In the genomic region with DNA sequence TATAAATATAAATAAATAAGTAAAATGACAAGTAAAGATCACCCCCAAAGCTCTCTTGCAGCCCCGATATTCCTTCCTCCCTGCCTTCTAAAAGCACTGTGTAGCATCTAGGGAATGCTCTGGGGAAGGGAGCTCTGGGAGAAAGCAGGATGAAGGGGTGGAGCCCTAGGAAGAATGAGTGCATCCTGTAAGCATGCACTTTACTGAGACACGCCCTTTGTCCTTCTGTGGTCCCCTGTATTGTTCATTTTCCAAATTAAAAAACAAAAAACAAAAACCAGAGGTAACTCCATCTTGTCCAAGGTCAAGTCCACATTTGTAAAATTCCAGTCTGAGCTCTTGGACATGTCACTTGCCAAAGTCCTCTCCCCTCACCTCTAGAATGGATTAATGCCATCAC, we compare ENCODE assay signal across 8 mouse cellular contexts. TPM values are rescaled to one million over a fixed set of nuclear protein-coding genes. Genes with fewer than 3 reads are reported as not detected.
A peak's percentile ranks its signal among the peaks of the same experiment; 100 is the strongest.
DNase-seq lines count a peak whose midpoint lies in the region; ATAC-seq and TF ChIP-seq lines count a peak whose summit lies in the region.
"Had no signal": no experiment of that assay in that cellular context is flagged by ENCODE, and none has a peak within 500 bp of the region (broad histone marks: within the 10 kb centered on the region; RNA-seq: fewer than 3 reads in every experiment).

No protein-coding gene starts in this region.

- H3K4me2 ChIP-seq in forebrain, embryonic 11.5 days (ENCODE audit: low read depth, low read length, severe bottlenecking): peak overlapping the region; percentile 76
- H3K4me2 ChIP-seq in limb, embryonic 15.5 days: peak overlapping the region; percentile 48
- H3K4me2 ChIP-seq in stomach, postnatal 0 days (replicated peaks; ENCODE audit: low read depth): peak overlapping the region; percentile 81

- DNase-seq in forebrain, embryonic 11.5 days (ENCODE audit: low spot score): no peak
- no peak for DNase-seq in stomach, postnatal 0 days (ENCODE audit: low spot score)
- no peak for DNase-seq in right cerebral cortex, postnatal 25 days
- no peak for DNase-seq in cerebellum, postnatal 10 days
- DNase-seq: spleen, adult 18-20 months had no signal

- H3K4me3 ChIP-seq in megakaryocyte, embryonic 14.5 days (replicated peaks): peak overlapping the region; percentile 98
- H3K4me3 ChIP-seq in forebrain, embryonic 11.5 days (ENCODE audit: low read depth, low read length): peak overlapping the region; percentile 87
- H3K4me3 ChIP-seq in limb, embryonic 15.5 days: peak overlapping the region; percentile 82
- H3K4me3 ChIP-seq in stomach, postnatal 0 days (ENCODE audit: low read depth, low read length): peak overlapping the region; percentile 86; the same call in 1 of the 2 replicates

- peak overlapping the region; percentile 90 for H3K9ac ChIP-seq in forebrain, embryonic 11.5 days (ENCODE audit: low read length)
- peak overlapping the region; percentile 87 for H3K9ac ChIP-seq in limb, embryonic 15.5 days
- peak overlapping the region; percentile 84 for H3K9ac ChIP-seq in stomach, postnatal 0 days (ENCODE audit: low read length)

- WGBS in forebrain, embryonic 11.5 days: 80% methylated on average over 2 of the region's 2 CpGs
- WGBS in limb, embryonic 15.5 days: 61% methylated on average over 2 of the region's 2 CpGs
- WGBS in stomach, postnatal 0 days: 53% methylated on average over 2 of the region's 2 CpGs

- peaks cover 46% of the 10 kb centered on the region for H3K36me3 ChIP-seq in megakaryocyte, embryonic 14.5 days (replicated peaks; ENCODE audit: low read length)
- peaks cover 12% of the 10 kb centered on the region for H3K36me3 ChIP-seq in forebrain, embryonic 11.5 days (ENCODE audit: control insufficient read depth, insufficient read depth, low read length)
- H3K36me3 ChIP-seq in limb, embryonic 15.5 days: peaks cover 43% of the 10 kb centered on the region
- peaks cover 19% of the 10 kb centered on the region for H3K36me3 ChIP-seq in stomach, postnatal 0 days (ENCODE audit: control insufficient read depth, insufficient read depth, low read length)

- no peak overlapping the region for H3K27ac ChIP-seq in forebrain, embryonic 11.5 days (ENCODE audit: low read depth, low read length)
- H3K27ac ChIP-seq in limb, embryonic 15.5 days: no peak overlapping the region
- no peak overlapping the region for H3K27ac ChIP-seq in stomach, postnatal 0 days (replicated peaks)

- H3K27me3 ChIP-seq in megakaryocyte, embryonic 14.5 days (replicated peaks): no peaks in the 10 kb centered on the region
- H3K27me3 ChIP-seq in forebrain, embryonic 11.5 days (ENCODE audit: control insufficient read depth, insufficient read depth, low read length): no peaks in the 10 kb centered on the region
- no peaks in the 10 kb centered on the region for H3K27me3 ChIP-seq in limb, embryonic 15.5 days
- H3K27me3 ChIP-seq in stomach, postnatal 0 days (ENCODE audit: control insufficient read depth, insufficient read depth, low read length): no peaks in the 10 kb centered on the region

- TF ChIP-seq CTCF in stomach, postnatal 0 days (IDR thresholded peaks at IDR 0.05; ENCODE audit: low read depth): no peak

- no peaks in the 10 kb centered on the region for H3K9me3 ChIP-seq in megakaryocyte, embryonic 14.5 days
- H3K9me3 ChIP-seq in forebrain, embryonic 11.5 days (ENCODE audit: control insufficient read depth, low read length): no peaks in the 10 kb centered on the region
- no peaks in the 10 kb centered on the region for H3K9me3 ChIP-seq in limb, embryonic 15.5 days
- H3K9me3 ChIP-seq in stomach, postnatal 0 days (ENCODE audit: control insufficient read depth, low read length): no peaks in the 10 kb centered on the region

- ATAC-seq in megakaryocyte, adult 5-6 weeks (ENCODE audit: poor library complexity, severe bottlenecking): no peak
- no peak for ATAC-seq in forebrain, embryonic 11.5 days (replicated peaks; ENCODE audit: low FRiP score)
- no peak for ATAC-seq in limb, embryonic 15.5 days (ENCODE audit: insufficient number of reproducible peaks, low FRiP score, low TSS enrichment, low read depth)
- no peak for ATAC-seq in stomach, postnatal 0 days (ENCODE audit: low FRiP score, low TSS enrichment)

- H3K4me1 ChIP-seq in megakaryocyte, embryonic 14.5 days: peaks cover 51% of the 10 kb centered on the region
- peaks cover 5% of the 10 kb centered on the region; the same call in 1 of the 2 replicates for H3K4me1 ChIP-seq in forebrain, embryonic 11.5 days (replicated peaks; ENCODE audit: control insufficient read depth, insufficient read depth, low read length)
- peaks cover 29% of the 10 kb centered on the region for H3K4me1 ChIP-seq in limb, embryonic 15.5 days
- H3K4me1 ChIP-seq in stomach, postnatal 0 days (replicated peaks; ENCODE audit: control insufficient read depth, insufficient read depth): peaks cover 7% of the 10 kb centered on the region

- no peak for TF ChIP-seq EP300 in stomach, postnatal 0 days (optimal IDR thresholded peaks at IDR 0.05)

RNA-seq across cellular contexts. Expression of a gene that starts 1.2 kb away (rescaled TPM):
- 111 and 112 TPM in 2 replicates for polyA plus RNA-seq in megakaryocyte, embryonic 14.5 days (2012; ENCODE audit: insufficient read depth, low replicate concordance)
- 33.6 and 40.7 TPM in 2 replicates for total RNA-seq in megakaryocyte, adult 5-6 weeks (2015)
- total RNA-seq in megakaryocyte, adult 5-6 weeks (2017): 76.2 and 81.8 TPM in 2 replicates
- 238 and 256 TPM in 2 replicates for polyA plus RNA-seq in forebrain, embryonic 11.5 days (2014; fragmentation: Nextera tagmentation; extraction: Ambion mirVana)
- 183 and 197 TPM in 2 replicates for polyA plus RNA-seq in limb, embryonic 15.5 days (2015; fragmentation: Nextera tagmentation; extraction: Ambion mirVana)
- 121 and 126 TPM in 2 replicates for polyA plus RNA-seq in stomach, postnatal 0 days (2015; fragmentation: Nextera tagmentation; extraction: Ambion mirVana)

RNA-seq across cellular contexts. Expression of a gene that starts 12.5 kb away (rescaled TPM):
- polyA plus RNA-seq in megakaryocyte, embryonic 14.5 days (2012; ENCODE audit: insufficient read depth, low replicate concordance): 446 and 491 TPM in 2 replicates
- 493 and 496 TPM in 2 replicates for total RNA-seq in megakaryocyte, adult 5-6 weeks (2015)
- 661 and 699 TPM in 2 replicates for total RNA-seq in megakaryocyte, adult 5-6 weeks (2017)
- 678 and 706 TPM in 2 replicates for polyA plus RNA-seq in forebrain, embryonic 11.5 days (2014; fragmentation: Nextera tagmentation; extraction: Ambion mirVana)
- 676 and 682 TPM in 2 replicates for polyA plus RNA-seq in limb, embryonic 15.5 days (2015; fragmentation: Nextera tagmentation; extraction: Ambion mirVana)
- polyA plus RNA-seq in stomach, postnatal 0 days (2015; fragmentation: Nextera tagmentation; extraction: Ambion mirVana): 1,651 and 1,766 TPM in 2 replicates

RNA-seq across cellular contexts. Expression of a gene that starts 36.1 kb away (rescaled TPM):
- polyA plus RNA-seq in megakaryocyte, embryonic 14.5 days (2012; ENCODE audit: insufficient read depth, low replicate concordance): 14.4 and 15.8 TPM in 2 replicates
- 31.2 and 31.9 TPM in 2 replicates for total RNA-seq in megakaryocyte, adult 5-6 weeks (2015)
- total RNA-seq in megakaryocyte, adult 5-6 weeks (2017): 31.9 and 33.2 TPM in 2 replicates
- polyA plus RNA-seq in forebrain, embryonic 11.5 days (2014; fragmentation: Nextera tagmentation; extraction: Ambion mirVana): 106 and 107 TPM in 2 replicates
- polyA plus RNA-seq in limb, embryonic 15.5 days (2015; fragmentation: Nextera tagmentation; extraction: Ambion mirVana): 43.4 and 45.0 TPM in 2 replicates
- 20.1 and 20.5 TPM in 2 replicates for polyA plus RNA-seq in stomach, postnatal 0 days (2015; fragmentation: Nextera tagmentation; extraction: Ambion mirVana)
